Mouse (Mus musculus) heart, embryonic 15.5 days (tissue): ENCODE measurements around the gene Rnaset2a. TPM values are rescaled to one million over a fixed set of nuclear protein-coding genes. Genes with fewer than 3 reads are reported as not detected.
"Not testable (repeated sequence)": the region's sequence is repeated elsewhere in the genome, so short reads cannot be mapped to it uniquely, and the experiment has no call there.

Experiments used
- ATAC-seq: fragments of 200-750 bp; cut with Nextera tagmentation; replicated peaks from 2 replicates; pipeline ENCODE4 v1.8.0; 2017; ENCODE audit warnings: low read depth, moderate TSS enrichment; ENCODE audit not compliant: insufficient number of reproducible peaks, insufficient read depth, low FRiP score
- H3K27ac ChIP-seq: fragments of 300-500 bp; sonication (generic); 2 replicates; pipeline ENCODE4 v1.5.1; 2015; ENCODE audit warnings: mild to moderate bottlenecking, inconsistent platforms
- H3K27me3 ChIP-seq: fragments of 300-500 bp; sonication (generic); 2 replicates; pipeline ENCODE4 v1.6.1; 2015; ENCODE audit warnings: inconsistent platforms
- H3K36me3 ChIP-seq: fragments of 300-500 bp; sonication (generic); 2 replicates; pipeline ENCODE4 v1.6.1; 2015; ENCODE audit warnings: mild to moderate bottlenecking, inconsistent platforms
- H3K4me1 ChIP-seq: fragments of 300-500 bp; sonication (generic); replicated peaks from 2 replicates; pipeline ENCODE4 v1.6.1; 2015; ENCODE audit warnings: inconsistent platforms
- H3K4me2 ChIP-seq: fragments of 300-500 bp; sonication (generic); 2 replicates; pipeline ENCODE4 v1.6.1; 2015; ENCODE audit warnings: inconsistent platforms, mild to moderate bottlenecking, moderate library complexity
- H3K4me3 ChIP-seq: fragments of 300-500 bp; sonication (generic); 2 replicates; pipeline ENCODE4 v1.5.1; 2015; ENCODE audit warnings: mild to moderate bottlenecking, inconsistent platforms
- H3K9ac ChIP-seq: fragments of 300-500 bp; sonication (generic); 2 replicates; pipeline ENCODE4 v1.6.1; 2015; ENCODE audit warnings: mild to moderate bottlenecking, inconsistent platforms
- H3K9me3 ChIP-seq: fragments of 300-500 bp; sonication (generic); replicated peaks from 2 replicates; pipeline ENCODE4 v1.6.1; 2016; ENCODE audit warnings: inconsistent platforms
- WGBS: fragments of 180-500 bp; shearing (Covaris S2); methylation state at CpG from one replicate; pipeline ENCODE4 v1.1.7; 2015; ENCODE audit warnings: mixed read lengths; 5-methylcytosine and 5-hydroxymethylcytosine counted together
- polyA plus RNA-seq: library from polyadenylated mRNA; unstranded; fragments of >200 nt; fragmentation: Nextera tagmentation; extraction: Ambion mirVana; gene quantifications from 2 replicates; pipeline ENCODE4 v1.2.1, GENCODE M21; 2015

The Rnaset2a gene
- polyA plus RNA-seq, 1 experiment from 2014 or later, result 33.0 TPM

DNA sequence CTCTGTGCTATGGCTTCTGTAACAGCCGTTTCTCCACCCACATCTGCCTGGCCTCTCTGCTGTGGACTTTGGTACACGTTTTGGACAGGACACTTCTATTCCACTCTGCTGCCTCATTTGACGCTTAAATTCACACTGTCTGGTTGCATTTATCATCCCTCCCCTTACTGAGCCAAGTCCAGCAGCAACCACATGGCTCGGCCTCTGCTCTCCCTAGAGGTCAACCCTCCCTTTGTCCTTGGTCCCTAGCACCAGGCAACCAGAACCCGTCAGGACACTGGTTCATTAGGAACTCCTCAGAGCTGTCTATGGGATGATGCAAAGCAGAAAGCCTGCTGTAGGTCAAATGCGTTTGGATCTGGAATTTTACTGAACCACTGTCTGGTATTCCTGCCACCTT, 17.0 kb downstream of the Rnaset2a start:
- H3K9me3 ChIP-seq, H3K4me2 ChIP-seq, H3K36me3 ChIP-seq, H3K9ac ChIP-seq, ATAC-seq, H3K27ac ChIP-seq, H3K4me3 ChIP-seq, H3K4me1 ChIP-seq, H3K27me3 ChIP-seq: not testable (repeated sequence)
- WGBS, result no CpG with 5 or more reads among the region's 6 CpGs

DNA sequence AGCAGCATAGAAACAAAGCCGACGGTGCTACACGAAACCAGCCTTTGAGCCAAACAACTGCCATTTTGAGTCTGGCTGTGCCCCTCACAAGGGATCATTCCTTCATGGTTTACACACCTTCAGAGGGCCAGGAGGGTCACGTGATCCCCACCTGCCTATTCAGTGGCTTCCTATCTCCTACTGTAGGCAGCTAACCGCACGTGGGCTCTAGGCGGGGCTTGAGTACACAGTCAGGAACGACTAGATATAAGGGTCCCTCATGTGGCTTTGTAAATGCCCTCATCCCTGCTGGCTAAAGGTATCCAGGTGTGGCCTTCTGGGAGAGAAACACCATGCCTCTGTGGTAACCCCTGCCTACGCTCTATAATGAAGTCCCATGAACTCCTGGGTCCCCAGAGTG, 18.3 kb downstream of the Rnaset2a start:
- not testable (repeated sequence) for H3K27ac ChIP-seq, H3K4me1 ChIP-seq, H3K9ac ChIP-seq, H3K36me3 ChIP-seq, H3K9me3 ChIP-seq, H3K27me3 ChIP-seq, H3K4me2 ChIP-seq, H3K4me3 ChIP-seq, ATAC-seq
- 84% methylated on average over 9 of the region's 9 CpGs for WGBS

DNA sequence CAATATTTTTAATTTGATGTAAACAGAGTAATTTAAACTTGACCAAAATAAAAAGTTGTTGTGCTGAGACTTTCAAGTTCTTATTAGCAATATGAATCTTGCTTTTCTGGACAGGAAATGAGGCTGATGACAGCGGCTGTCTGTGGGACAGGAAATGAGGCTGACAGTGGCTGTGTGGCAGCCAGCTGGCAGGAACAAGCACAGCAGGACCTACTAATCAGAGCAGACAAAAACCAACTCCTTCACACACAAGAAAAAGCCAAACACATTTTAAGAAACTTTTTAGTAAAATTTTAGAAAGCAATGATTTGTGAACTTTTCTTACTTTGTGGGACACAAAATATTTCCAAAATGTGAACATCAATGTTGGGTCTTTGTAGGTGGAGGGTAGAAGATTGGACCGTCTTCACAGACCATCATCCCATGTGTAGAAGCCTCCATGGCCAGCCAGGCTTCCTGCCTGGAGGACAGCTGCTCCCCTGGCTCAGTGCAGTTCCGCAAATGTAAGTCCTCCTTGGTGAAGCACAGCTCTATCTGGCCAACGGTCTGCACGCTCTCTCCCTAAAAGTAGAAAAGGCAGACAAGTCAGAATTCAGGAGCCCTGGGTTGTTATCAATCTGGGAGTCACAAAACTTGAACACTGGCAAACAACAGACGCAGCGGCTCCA, 19.4 kb downstream of the Rnaset2a start:
- H3K4me2 ChIP-seq, H3K9me3 ChIP-seq, H3K36me3 ChIP-seq, H3K4me3 ChIP-seq, H3K27ac ChIP-seq, H3K9ac ChIP-seq, ATAC-seq, H3K4me1 ChIP-seq, H3K27me3 ChIP-seq: not testable (repeated sequence)
- WGBS, result 67% methylated on average over 1 of the region's 7 CpGs

DNA sequence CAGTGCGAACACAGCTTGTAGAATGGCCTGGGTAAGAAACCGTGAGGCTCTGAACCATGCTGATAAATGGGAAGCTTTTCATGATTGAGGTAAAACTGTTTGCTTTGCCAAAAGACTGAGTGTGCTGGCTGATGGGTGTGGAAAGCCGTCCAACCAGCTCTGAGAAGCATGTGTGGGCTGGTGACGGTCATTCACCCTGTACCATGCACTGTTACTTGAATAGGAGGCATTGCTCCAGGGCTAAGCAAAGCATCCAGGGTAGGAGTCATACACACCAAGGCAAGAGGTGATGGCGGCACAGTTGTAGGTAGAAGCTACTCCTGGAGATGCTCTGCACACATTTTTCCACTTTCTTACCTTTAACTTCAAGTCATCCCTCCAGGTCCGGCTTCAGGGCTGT, 23.3 kb downstream of the Rnaset2a start:
- H3K4me1 ChIP-seq, H3K9ac ChIP-seq, H3K9me3 ChIP-seq, ATAC-seq, H3K27me3 ChIP-seq, H3K4me2 ChIP-seq, H3K36me3 ChIP-seq, H3K4me3 ChIP-seq, H3K27ac ChIP-seq: not testable (repeated sequence)
- 92% methylated on average over 2 of the region's 6 CpGs for WGBS

DNA sequence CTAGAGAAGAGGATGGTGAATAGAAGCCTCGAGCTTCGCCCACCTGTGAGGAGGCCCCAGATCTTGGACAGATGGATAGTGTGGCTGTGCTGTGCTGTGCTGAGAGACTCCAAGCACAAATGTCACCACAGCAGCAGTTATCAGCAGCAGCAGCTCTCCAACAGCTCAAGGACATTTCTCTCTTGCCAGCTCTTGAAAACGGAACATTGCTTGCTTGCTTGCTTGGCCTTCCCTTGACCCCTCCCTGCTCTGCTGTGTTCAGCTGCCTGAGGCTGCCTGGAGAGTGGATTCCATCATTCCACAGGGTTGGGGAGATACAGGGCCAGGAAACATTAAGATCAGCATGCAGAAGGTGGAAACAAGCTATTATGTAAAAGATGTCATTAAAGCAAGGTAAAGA, 24.9 kb downstream of the Rnaset2a start:
- not testable (repeated sequence) for H3K4me3 ChIP-seq, H3K4me2 ChIP-seq, H3K9ac ChIP-seq, H3K27ac ChIP-seq, H3K27me3 ChIP-seq, H3K4me1 ChIP-seq, H3K36me3 ChIP-seq, H3K9me3 ChIP-seq
- ATAC-seq, result peak; percentile 81
- no CpG with 5 or more reads among the region's 3 CpGs for WGBS

DNA sequence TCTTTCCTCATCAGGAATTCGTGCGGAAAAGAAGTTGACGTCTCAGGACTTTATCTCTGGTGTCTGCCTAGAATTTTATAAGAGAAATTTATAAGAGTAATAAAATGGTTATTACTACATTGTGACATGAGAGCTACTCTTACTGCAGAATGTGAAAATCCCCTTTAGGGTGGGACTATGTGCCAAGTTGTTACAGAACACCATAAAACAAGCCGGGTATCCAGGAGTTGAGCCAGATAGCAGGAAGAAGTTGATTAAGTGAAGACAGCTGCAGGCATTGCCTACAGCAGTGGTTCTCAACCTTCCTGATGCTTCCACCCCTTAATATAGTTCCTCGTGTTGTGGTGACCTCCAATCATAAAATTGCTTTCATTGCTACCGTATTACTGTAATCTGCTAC, 31.0 kb downstream of the Rnaset2a start:
- not testable (repeated sequence) for H3K9ac ChIP-seq, H3K4me1 ChIP-seq, ATAC-seq, H3K4me3 ChIP-seq, H3K27ac ChIP-seq, H3K27me3 ChIP-seq, H3K9me3 ChIP-seq, H3K36me3 ChIP-seq, H3K4me2 ChIP-seq
- WGBS, result no CpG with 5 or more reads among the region's 6 CpGs

DNA sequence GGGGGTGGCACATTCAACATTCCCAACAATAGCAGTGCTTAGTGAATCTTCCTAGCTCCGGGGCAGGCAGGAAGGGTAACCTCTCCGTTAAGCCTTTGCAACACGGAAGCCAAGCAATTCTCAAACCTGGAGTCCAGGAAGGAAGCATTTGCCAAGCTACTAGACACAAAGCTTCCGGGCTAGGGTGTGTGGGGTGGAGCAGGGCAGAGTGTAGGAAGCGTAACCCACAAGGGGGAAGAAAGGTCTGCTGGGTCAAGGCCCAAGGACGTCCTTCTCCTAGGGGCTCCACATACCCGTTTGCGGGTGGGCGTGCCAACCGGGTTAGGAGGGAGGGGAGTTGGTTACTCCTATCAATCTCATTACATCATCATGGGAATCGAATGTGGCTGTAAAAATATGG, 31.5 kb downstream of the Rnaset2a start:
- H3K27ac ChIP-seq, H3K9me3 ChIP-seq, H3K9ac ChIP-seq, H3K36me3 ChIP-seq, H3K4me3 ChIP-seq, ATAC-seq, H3K4me2 ChIP-seq, H3K27me3 ChIP-seq, H3K4me1 ChIP-seq: not testable (repeated sequence)
- WGBS, result 64% methylated on average over 9 of the region's 11 CpGs

DNA sequence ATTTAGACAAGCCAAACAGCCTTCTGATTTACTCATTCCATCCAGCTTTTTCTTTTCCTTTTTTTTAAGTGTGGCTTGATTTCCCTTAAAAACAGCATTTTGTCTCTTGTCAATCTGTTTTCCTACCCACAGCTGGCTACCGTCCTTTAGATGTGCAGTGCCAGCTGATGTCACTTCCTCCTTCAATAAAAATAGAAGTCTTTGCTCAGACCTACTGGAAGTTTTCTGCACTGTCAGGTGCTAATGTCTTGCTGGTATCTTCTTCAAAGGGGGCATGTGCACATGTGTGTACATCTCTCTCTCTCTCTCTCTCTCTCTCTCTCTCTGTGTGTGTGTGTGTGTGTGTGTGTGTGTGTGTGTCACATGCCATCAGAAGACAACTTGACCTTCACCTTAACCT, 35.7 kb downstream of the Rnaset2a start:
- not testable (repeated sequence) for ATAC-seq, H3K27me3 ChIP-seq, H3K4me3 ChIP-seq, H3K27ac ChIP-seq, H3K9ac ChIP-seq, H3K36me3 ChIP-seq, H3K4me1 ChIP-seq, H3K9me3 ChIP-seq, H3K4me2 ChIP-seq
- no CpG with 5 or more reads among the region's 1 CpGs for WGBS

DNA sequence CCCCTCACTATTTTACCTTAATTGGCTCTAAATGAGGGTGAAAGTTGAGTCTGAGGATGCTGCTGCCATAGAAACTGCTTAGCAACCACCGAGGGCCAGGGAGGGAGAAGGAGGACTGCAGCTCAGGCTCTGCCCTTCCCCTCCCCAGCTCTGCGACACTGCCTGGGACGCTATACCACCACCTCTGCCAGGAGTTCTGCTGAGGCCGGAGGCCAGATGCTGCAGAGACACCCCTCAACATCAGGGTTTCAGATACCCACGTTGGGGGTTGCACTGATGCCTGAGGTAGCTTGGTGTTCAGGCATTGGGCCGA, 46.6 kb downstream of the Rnaset2a start:
- not testable (repeated sequence) for H3K9me3 ChIP-seq, H3K36me3 ChIP-seq, H3K27ac ChIP-seq, H3K9ac ChIP-seq, H3K4me3 ChIP-seq, H3K4me2 ChIP-seq, H3K27me3 ChIP-seq, ATAC-seq, H3K4me1 ChIP-seq
- WGBS, result 56% methylated on average over 3 of the region's 6 CpGs

DNA sequence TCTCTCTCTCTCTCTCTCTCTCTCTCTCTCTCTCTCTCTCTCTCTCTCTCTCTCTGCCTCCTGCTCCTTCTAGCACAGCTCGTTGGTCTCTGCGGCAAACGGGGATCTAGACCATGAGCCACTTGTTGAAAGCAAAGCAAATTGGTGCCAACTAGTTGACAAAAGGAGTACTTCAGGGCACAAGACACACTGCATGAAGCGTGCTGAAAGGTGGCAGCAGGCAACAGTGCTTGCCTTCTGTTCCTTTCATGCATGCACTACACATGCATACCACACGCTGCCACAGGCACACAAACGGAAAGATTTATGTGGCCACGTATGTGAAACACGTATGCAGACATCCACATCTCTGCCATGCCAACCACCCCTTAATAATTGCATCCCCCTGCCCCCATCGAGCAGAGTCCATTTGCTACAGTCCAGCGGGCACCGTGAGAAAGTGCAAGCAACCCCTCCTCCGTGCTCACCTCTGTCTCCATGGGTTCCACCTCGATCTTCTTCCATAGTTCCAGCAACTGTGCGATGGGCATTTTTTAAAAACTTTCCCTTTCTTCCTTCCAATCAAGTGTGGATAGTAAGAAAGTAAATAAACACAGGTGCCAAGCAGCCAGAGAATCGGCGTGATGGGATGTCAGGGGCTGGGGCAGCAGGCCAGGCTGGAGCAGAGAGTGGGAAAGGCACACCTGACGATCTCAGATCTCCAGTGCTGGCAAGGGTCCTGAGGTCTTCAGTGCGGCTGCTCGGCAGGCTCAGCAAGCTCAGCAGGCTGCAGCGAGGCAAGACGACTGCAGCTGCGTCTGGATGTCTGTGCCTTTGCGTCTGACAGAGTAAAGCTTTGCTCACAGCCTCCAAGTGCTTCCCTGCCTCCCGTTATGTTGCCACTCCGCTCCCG, 47.2 kb downstream of the Rnaset2a start:
- not testable (repeated sequence) for H3K4me2 ChIP-seq, H3K4me1 ChIP-seq, H3K4me3 ChIP-seq, H3K36me3 ChIP-seq, H3K27ac ChIP-seq, H3K27me3 ChIP-seq, H3K9me3 ChIP-seq, H3K9ac ChIP-seq, ATAC-seq
- WGBS, result 43% methylated on average over 8 of the region's 26 CpGs

DNA sequence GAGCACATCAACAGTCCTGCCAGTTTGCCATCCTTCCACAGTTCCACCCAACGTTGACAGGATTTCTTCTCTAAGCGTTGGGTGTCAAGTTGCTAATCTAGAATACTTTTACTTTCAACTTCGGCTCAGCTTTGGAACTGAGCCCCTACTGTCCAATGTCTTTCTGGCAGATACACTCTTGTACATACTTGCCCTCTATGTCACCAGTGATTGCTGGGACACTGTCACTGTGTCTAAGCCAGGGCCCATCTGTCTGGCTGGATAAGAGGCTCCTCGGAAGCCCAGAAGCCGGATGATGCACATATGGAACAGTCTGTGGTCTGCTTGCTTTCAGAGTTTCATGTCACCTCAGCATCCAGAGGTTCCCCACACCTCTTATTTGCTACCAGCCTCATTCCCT, 51.7 kb downstream of the Rnaset2a start:
- H3K9ac ChIP-seq, H3K27me3 ChIP-seq, H3K4me2 ChIP-seq, H3K36me3 ChIP-seq, H3K27ac ChIP-seq, H3K9me3 ChIP-seq, H3K4me1 ChIP-seq, H3K4me3 ChIP-seq, ATAC-seq: not testable (repeated sequence)
- WGBS, result 40% methylated on average over 3 of the region's 5 CpGs

DNA sequence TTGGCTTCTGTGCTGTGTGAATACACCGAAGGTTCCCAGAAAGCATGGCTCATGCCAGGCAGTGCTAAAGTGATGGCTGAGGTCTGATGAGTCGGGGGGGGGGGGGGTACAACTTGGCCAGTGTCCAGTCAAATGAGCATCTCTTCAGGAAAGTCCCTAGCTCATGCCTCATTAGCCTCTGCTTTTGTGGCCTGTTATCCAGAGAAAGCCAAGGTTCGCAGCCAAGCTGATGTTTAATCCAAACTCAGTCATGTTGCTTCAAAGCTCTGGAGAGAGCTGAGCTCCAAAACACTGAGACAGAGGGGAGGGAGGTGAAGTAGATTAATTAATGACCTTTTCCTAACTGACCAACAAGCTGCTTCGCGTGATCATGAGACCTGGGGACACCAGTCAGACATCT, 52.2 kb downstream of the Rnaset2a start:
- H3K9me3 ChIP-seq, H3K9ac ChIP-seq, H3K4me3 ChIP-seq, H3K36me3 ChIP-seq, H3K4me1 ChIP-seq, ATAC-seq, H3K4me2 ChIP-seq, H3K27ac ChIP-seq, H3K27me3 ChIP-seq: not testable (repeated sequence)
- 71% methylated on average over 3 of the region's 5 CpGs for WGBS
